Mouse (Mus musculus): ENCODE results near the gene Ttll6.

Ttll6 gene

GRCm38 (mm10) chr11:96168125-96168524 is 34.5 kb downstream of the Ttll6 start:
- DNase-seq (ENCODE audit: low read depth, low spot score): no peak

DNA sequence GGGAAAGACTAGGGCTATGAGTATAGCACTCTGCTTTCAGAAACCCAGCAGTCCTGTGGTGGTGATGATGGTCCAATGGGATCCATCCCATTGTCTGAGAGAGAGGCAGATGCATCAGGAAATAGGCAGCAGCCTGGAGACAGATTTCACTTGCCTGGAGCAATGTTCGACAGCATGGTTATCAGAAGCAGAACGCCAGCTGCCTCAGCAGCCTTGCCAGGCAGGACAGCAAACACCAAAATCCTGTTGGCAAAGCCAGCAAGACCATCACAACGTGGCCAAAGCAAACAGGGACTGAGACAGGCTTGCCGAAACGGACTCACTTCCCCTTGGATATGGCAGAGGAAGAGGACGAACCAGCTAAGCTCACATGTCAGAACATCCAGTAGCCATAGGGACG is 35.4 kb downstream of the Ttll6 start:
- no peak for DNase-seq (ENCODE audit: low read depth, low spot score)

GRCm38 (mm10) chr11:96170711-96171379 is 37.3 kb downstream of the Ttll6 start:
- no peak for DNase-seq (ENCODE audit: low read depth, low spot score)

- DNase-seq (ENCODE audit: low read depth, low spot score): no peak
These were observed 38.0 kb downstream of the Ttll6 start for GRCm38 (mm10) chr11:96171601-96172000.

- DNase-seq (ENCODE audit: low read depth, low spot score): no peak
These were observed 39.1 kb downstream of the Ttll6 start for GRCm38 (mm10) chr11:96172511-96173287.

DNA sequence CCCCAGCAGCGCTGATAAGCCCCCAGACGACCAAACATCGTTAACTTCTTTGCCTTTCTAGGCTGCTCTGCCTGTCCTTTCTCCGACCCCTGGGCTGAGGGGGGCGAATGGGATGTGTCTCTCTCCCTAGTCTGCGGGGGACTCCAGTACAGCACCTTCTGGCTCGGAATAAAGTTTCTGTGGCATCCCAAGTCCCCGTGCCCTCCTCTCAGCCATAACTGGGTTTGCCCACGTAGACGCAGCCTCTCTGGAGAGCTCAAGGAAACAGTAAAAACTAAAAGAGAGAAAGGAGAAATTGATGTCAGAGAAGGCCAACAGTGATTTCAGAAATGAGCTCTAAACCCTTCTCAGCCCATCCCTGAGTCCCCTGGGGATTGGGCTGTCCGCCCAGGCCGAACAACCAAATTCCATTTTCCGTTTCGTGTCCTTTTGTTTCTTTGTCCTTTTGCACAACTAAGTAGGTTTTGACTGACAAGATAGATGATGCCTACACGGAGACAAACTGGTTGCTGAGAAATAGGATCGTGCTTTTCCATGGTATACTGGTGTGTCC is 39.8 kb downstream of the Ttll6 start:
- DNase-seq (ENCODE audit: low read depth, low spot score): no peak

DNA sequence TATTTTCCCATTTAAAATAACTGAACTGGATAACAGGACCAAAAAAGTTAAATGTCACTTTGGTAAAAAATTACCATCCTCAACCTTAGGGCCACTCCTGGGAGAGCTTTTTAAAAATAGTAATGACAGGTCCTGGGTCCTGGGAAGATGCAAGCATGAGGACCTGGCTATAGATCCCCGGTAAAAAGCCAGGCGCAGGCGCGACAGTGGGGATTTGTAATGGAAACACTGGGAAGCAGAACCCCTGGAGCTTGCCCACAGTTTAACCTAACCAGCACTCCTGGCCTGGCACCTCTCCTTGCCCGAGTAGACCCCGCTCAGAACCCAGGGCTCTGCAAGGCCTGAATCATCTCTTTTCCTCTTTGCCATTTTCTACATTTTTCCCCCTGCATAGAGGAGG is 41.3 kb downstream of the Ttll6 start:
- DNase-seq (ENCODE audit: low read depth, low spot score): no peak

- no peak for DNase-seq (ENCODE audit: low read depth, low spot score)
These were observed 41.9 kb downstream of the Ttll6 start for GRCm38 (mm10) chr11:96175511-96175910.

- no peak for DNase-seq (ENCODE audit: low read depth, low spot score)
These were observed 42.5 kb downstream of the Ttll6 start for GRCm38 (mm10) chr11:96175951-96176530.

DNA sequence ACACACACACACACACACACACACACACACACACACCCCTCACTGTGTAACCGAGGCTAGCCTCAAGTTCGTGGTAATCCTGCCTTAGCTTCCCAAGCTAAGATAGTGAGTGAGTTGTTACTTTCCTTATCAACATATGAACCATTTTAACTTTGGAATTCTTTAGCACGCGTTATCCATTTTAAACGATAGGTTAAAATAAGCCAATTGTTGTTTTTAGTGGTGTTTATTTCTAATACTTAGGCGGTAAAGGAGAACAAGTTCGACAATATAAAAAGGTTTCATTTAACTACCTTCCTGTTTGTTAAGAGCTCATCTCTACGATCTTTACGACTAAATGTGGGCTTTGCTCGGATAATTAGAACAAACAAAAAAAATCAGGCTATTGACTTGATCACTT is 43.3 kb downstream of the Ttll6 start:
- no peak for DNase-seq (ENCODE audit: low read depth, low spot score)

- DNase-seq (ENCODE audit: low read depth, low spot score): no peak
These were observed 44.1 kb downstream of the Ttll6 start for GRCm38 (mm10) chr11:96177546-96178174.

DNA sequence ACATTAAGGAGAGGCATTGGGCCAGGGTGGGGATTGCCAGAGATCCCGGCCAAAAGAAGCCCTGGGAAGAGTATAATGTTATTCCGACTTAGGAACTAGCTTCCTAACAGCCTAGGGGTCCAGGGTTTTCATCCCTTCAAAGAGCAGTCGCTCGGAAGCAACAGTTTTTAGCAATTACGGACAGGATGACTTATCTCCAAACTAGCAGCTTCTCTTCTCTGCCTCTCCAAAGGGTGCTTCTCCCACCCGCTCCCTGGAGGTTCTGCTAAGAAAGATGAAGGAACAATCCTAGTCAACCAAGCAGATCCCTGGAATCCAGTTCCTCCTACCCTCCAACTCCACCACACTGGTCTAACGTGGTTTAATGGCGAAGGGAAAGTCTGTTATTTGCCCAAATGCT is 44.8 kb downstream of the Ttll6 start:
- DNase-seq (ENCODE audit: low read depth, low spot score): no peak

- no peak for DNase-seq (ENCODE audit: low read depth, low spot score)
These were observed 45.4 kb downstream of the Ttll6 start for GRCm38 (mm10) chr11:96178911-96179503.

DNA sequence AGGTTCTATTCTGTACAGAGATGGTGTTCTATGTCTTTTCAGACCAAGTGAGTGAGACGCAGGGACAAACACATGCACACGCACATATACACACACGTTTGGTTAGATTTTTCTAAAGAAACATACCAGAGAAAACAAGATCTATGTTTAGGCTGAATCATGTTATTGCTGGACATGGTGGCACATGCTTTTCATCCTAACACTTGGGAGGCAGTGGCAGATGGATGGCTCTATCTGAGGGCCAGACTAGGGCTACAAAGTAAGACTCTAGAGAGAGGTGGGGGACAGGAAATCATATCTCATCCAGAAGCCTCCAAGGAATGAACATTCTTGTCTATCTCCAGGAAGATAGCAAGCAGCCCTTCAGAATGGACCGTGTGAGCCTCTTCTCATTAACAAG is 47.5 kb downstream of the Ttll6 start:
- DNase-seq (ENCODE audit: low read depth, low spot score): no peak

GRCm38 (mm10) chr11:96184233-96184632 is 50.6 kb downstream of the Ttll6 start:
- DNase-seq (ENCODE audit: low read depth, low spot score): no peak

DNA sequence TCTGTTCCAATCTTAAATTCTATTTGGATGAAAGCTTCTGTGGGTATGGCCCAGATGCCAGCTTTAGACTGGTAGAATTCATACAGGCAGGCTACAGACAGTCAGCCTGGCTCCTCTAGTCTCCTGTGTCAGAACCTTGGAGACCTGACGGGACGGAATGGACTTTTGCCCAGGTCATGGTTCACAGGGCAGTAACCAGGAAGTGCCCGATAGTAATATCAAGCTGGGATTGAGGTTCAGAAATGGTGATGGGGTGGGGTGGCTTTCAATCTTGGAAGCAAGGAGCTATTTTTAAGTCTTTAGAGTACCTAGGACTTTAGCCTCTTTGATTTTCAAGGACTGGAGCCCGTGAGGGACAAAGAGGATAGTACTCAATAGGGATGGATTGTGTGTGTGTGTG is 53.7 kb downstream of the Ttll6 start:
- no peak for DNase-seq (ENCODE audit: low read depth, low spot score)

GRCm38 (mm10) chr11:96189810-96190522 is 56.4 kb downstream of the Ttll6 start:
- no peak for DNase-seq (ENCODE audit: low read depth, low spot score)

- DNase-seq (ENCODE audit: low read depth, low spot score): no peak
These were observed 57.5 kb downstream of the Ttll6 start for GRCm38 (mm10) chr11:96191132-96191531.

DNA sequence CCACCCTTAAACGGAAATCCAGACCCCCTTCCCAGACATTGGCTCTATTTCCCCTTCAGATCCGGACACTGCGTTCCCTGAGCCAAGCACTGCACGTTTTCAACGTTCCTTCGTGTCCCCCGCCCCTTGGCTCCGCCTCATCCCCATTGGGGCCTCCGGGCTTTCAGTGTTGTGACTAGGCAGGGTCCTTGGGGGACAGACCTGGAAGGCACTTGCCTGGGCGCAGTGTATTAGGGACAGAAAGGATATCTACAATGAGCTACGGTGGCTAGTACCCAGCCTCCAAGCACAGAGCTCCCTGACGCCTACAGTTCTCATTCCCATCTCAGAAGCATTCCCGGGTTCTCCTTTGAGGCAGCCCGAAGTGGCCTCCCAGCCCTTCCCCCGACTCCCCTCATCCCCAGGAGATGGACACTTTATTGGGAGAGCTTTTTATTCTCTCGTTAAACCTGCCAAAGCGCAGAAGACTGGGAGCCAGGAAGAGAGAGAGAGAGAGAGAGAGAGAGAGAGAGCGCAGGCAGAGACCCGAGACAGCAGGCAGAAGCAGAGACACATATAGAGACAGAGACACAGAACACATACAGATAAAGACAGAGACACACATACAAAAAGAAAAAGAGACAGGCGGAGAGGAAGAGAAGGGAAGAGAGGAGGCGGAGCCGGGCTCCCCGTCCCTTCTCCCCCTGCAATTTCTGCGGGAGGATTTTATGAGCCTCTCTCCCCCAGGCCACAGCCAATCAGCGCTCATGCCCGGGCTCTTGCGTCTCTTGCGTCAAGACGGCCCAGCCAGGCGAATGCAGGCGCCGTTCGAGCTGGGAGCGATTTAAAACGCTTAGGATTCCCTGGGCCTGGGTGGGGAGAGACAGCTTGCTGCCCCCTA is 60.2 kb downstream of the Ttll6 start, which contains the start of gene Hoxb13:
Gene Hoxb13 (plus strand): TSS at position 796 of the 880 bp plus-strand sequence.
- no peak for DNase-seq (ENCODE audit: low read depth, low spot score)

DNA sequence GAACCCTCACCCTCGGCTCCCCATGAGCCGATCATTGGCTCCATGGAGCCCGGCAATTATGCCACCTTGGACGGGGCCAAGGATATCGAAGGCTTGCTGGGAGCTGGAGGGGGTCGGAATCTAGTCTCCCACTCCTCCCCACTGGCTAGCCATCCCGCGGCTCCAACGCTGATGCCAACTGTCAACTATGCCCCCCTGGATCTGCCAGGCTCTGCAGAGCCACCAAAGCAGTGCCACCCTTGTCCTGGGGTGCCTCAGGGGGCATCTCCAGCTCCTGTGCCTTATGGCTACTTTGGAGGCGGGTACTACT is 60.8 kb downstream of the Ttll6 start:
- DNase-seq (ENCODE audit: low read depth, low spot score): no peak
